Mouse (Mus musculus) stomach, embryonic 14.5 days (tissue): Measurements from ENCODE around the gene Shd. TPM values are rescaled to one million over a fixed set of nuclear protein-coding genes. Genes with fewer than 3 reads are reported as not detected.

Experiments used
- ATAC-seq: fragments of 200-750 bp; cut with Nextera tagmentation; 2 replicates; pipeline ENCODE4 v1.8.0; 2017; ENCODE audit warnings: low read depth, moderate TSS enrichment; ENCODE audit not compliant: insufficient number of reproducible peaks, insufficient read depth, low FRiP score
- H3K27ac ChIP-seq: fragments of 300-500 bp; sonication (generic); 2 replicates; pipeline ENCODE4 v1.5.1; 2014; ENCODE audit warnings: mild to moderate bottlenecking, low read length, moderate library complexity, mixed read lengths
- H3K27me3 ChIP-seq: fragments of 300-500 bp; sonication (generic); 2 replicates; pipeline ENCODE4 v1.6.1; 2014; ENCODE audit warnings: low read length, control low read depth, mixed read lengths; ENCODE audit not compliant: control insufficient read depth, insufficient read depth
- H3K36me3 ChIP-seq: fragments of 300-500 bp; sonication (generic); 2 replicates; pipeline ENCODE4 v1.6.1; 2014; ENCODE audit warnings: mild to moderate bottlenecking, control low read depth, low read length, moderate library complexity, mixed read lengths; ENCODE audit not compliant: control insufficient read depth, insufficient read depth
- H3K4me1 ChIP-seq: fragments of 300-500 bp; sonication (generic); 2 replicates; pipeline ENCODE4 v1.6.1; 2014; ENCODE audit warnings: low read length, control low read depth, mixed read lengths; ENCODE audit not compliant: control insufficient read depth, insufficient read depth
- H3K4me2 ChIP-seq: fragments of 300-500 bp; sonication (generic); replicated peaks from 2 replicates; pipeline ENCODE4 v1.6.1; 2014; ENCODE audit warnings: low read depth, low read length, control low read depth
- H3K4me3 ChIP-seq: fragments of 300-500 bp; sonication (generic); 2 replicates; pipeline ENCODE4 v1.5.1; 2014; ENCODE audit warnings: low read depth, low read length, control low read depth
- H3K9ac ChIP-seq: fragments of 300-500 bp; sonication (generic); replicated peaks from 2 replicates; pipeline ENCODE4 v1.6.1; 2014; ENCODE audit warnings: low read depth, mild to moderate bottlenecking, control low read depth, low read length, moderate library complexity, mixed read lengths
- H3K9me3 ChIP-seq: fragments of 300-500 bp; sonication (generic); 2 replicates; pipeline ENCODE4 v1.6.1; 2016; ENCODE audit warnings: low read depth, low read length, control low read depth; ENCODE audit not compliant: control insufficient read depth
- WGBS: fragments of 180-500 bp; shearing (Covaris S2); extraction: QIAGEN DNeasy Blood & Tissue Kit; methylation state at CpG from one replicate; pipeline ENCODE4 v1.1.7; 2014; 5-methylcytosine and 5-hydroxymethylcytosine counted together
- polyA plus RNA-seq: library from polyadenylated mRNA; unstranded; fragments of >200 nt; fragmentation: Nextera tagmentation; extraction: Ambion mirVana; gene quantifications from 2 replicates; pipeline ENCODE4 v1.2.1, GENCODE M21; 2014

Gene Shd
- polyA plus RNA-seq, 1 experiment from 2014 or later = 16.6 TPM

DNA sequence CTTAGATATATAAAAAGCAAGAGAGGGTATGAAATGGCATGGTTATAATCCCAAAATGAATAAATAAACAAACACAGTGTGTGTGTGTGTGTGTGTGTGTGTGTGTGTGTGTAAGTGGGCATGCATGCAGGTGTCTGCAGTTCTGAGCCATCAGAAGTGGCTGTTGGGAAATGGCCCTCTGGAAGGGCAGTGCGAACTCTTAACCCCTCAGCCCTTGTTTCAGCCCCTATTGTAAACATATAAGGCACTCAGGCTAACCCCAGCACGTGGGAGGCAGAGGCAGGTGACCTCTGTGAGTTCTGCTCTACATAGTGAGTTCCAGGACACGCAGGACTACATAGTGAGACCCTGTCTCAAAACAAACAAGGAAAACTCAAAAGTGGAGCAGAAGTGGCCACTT lies 7.0 kb downstream of the Shd start:
- Histone ChIP-seq H3K9ac (no peak overlapping the region), H3K4me2 (no peak overlapping the region), H3K4me3 (no peak overlapping the region), H3K27ac (no peak overlapping the region), H3K9me3 (no peaks in the 10 kb centered on the region), H3K4me1 (no peaks in the 10 kb centered on the region), H3K36me3 (no peaks in the 10 kb centered on the region), H3K27me3 (no peaks in the 10 kb centered on the region)
- no peak for ATAC-seq
- WGBS = 26% methylated on average over 3 of the region's 3 CpGs

DNA sequence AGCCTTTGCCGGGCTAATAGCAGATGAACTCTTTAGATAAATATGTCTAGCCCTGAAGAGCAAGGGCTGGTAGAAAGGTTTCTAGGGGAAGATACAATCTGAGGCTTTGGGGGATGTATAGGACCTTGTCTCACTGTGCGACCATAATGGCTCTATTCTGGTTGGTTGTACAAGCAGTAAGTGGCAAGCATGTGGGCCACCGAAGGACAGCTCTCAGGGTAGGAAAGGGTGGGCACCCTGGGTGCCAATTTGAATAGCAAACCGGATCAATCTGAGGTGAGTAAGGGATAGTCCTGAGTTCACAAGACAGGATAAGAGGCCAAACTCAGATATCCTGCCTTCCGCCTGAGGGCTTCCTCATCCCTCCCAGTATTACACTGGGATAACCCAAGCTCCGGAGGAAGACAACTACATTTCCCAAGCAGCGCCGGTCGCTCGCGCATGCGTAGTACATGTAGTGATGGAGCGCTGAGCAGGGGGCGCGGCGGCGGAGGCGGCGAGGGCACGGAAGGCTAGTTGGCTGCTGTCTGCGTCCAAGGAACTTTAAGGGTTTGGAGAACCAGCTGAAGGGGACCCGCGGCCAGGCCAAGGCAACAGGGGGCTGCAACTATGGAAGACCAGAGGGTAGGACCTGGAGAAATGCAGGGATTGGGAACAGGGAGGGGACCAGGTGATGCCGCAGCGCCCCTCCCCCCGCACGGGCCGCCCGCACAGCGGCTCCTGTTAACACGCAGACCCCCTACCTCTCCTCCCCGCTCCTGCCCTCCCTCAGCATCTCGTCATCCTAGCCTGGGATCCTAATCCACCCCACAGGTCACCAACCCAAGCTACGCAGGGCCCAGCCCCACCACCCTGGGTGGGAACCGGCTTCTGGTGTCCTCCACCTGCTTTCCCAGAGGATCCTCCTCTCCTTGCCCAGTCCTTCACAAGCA lies 16.0 kb downstream of the Shd start, which contains the start of gene Fsd1:
TSS of gene Fsd1 (plus strand) at position 480 of the 932 bp plus-strand sequence.
- H3K27me3 ChIP-seq = no peaks in the 10 kb centered on the region
- ATAC-seq = peak; percentile 53; the same call in 1 of the 2 replicates

DNA sequence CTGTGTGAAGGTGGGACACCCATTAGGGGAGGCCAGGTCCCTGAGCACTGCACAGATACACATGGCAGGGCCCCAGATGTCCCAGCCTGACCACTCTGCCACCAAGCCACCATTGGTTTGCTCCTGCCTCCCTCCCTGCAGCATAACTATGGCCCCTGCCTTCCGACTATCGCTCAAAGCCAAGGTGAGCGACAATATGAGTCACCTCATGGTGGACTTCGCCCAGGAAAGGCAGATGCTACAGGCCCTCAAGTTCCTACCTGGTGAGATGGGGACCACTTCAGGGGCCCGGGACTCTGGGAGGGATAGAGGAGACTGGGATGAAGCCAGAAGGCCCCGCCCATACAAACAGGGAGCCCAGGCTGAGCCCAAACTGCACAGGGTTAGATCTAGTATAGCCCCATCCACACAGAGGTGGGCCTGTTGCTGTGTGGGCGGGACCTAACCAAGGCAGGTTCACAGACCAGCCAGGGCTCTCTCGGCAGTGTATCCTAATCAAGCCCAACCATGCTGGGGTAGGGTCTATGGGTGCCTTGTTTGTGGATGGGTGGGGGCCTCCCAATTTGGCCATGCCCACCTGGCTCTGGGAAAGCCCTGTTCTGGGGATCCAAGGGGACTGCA lies 20.1 kb downstream of the Shd start:
- WGBS = 81% methylated on average over 8 of the region's 8 CpGs
- no peak overlapping the region for H3K9ac ChIP-seq
- no peak overlapping the region for H3K27ac ChIP-seq
- H3K27me3 ChIP-seq = no peaks in the 10 kb centered on the region
- H3K36me3 ChIP-seq = no peaks in the 10 kb centered on the region
- H3K4me2 ChIP-seq = no peak overlapping the region
- no peak overlapping the region for H3K4me3 ChIP-seq
- H3K4me1 ChIP-seq = no peaks in the 10 kb centered on the region; the same call in 1 of the 2 replicates
- 0 out of 2 replicates have a peak, but pooled peaks have one; percentile 20 for ATAC-seq
- H3K9me3 ChIP-seq = no peaks in the 10 kb centered on the region

More for the DNA sequence above, 16.0 kb downstream of the Shd start, which contains the start of gene Fsd1:
- Histone ChIP-seq H3K36me3 (no peaks in the 10 kb centered on the region), H3K9me3 (no peaks in the 10 kb centered on the region), H3K4me2 (peak within 1 kb of the TSS; percentile 64), H3K4me3 (peak within 1 kb of the TSS; percentile 43), H3K9ac (peak within 1 kb of the TSS; percentile 45; the same call in 1 of the 2 replicates), H3K4me1 (no peaks in the 10 kb centered on the region; the same call in 1 of the 2 replicates), H3K27ac (no peak within 1 kb of the TSS)
- WGBS = 9% methylated on average over 29 of the region's 35 CpGs

DNA sequence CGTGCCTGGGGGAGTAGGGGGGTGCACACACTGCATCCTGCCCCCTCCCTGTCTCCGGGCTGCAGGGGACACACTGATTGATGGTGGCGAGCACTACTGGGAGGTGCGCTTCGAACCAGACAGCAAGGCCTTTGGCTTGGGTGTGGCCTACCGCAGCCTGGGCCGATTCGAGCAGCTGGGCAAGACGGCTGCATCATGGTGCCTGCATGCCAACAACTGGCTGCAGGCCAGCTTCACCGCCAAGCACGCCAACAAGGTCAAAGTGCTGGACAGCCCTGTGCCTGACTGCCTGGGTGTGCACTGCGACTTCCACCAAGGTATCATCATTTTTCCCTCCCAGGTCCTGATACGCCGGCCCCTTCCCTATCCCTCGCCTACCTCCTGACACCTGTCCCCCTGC lies 25.7 kb downstream of the Shd start:
- WGBS = 83% methylated on average over 15 of the region's 15 CpGs
- H3K4me1 ChIP-seq = no peaks in the 10 kb centered on the region

GRCm38 (mm10) chr17:55999794-56000499 lies 29.7 kb downstream of the Shd start:
- no peaks in the 10 kb centered on the region for H3K27me3 ChIP-seq
- no peaks in the 10 kb centered on the region for H3K4me1 ChIP-seq
- 0 out of 2 replicates have a peak, but pooled peaks cover 4% of the 10 kb centered on the region for H3K36me3 ChIP-seq
- H3K4me2 ChIP-seq = peak overlapping the region; percentile 10; the same call in 1 of the 2 replicates
- H3K4me3 ChIP-seq = no peak overlapping the region; the same call in 1 of the 2 replicates
- H3K27ac ChIP-seq = no peak overlapping the region
- H3K9ac ChIP-seq = no peak overlapping the region
- WGBS = 10% methylated on average over 30 of the region's 30 CpGs
- ATAC-seq = no peak
- H3K9me3 ChIP-seq = no peaks in the 10 kb centered on the region

More for the DNA sequence above, 25.7 kb downstream of the Shd start:
- Histone ChIP-seq H3K4me3 (no peak overlapping the region), H3K27ac (no peak overlapping the region), H3K9ac (no peak overlapping the region), H3K27me3 (no peaks in the 10 kb centered on the region), H3K4me2 (no peak overlapping the region), H3K36me3 (0 out of 2 replicates have a peak, but pooled peaks cover 4% of the 10 kb centered on the region), H3K9me3 (no peaks in the 10 kb centered on the region)
- ATAC-seq = no peak

DNA sequence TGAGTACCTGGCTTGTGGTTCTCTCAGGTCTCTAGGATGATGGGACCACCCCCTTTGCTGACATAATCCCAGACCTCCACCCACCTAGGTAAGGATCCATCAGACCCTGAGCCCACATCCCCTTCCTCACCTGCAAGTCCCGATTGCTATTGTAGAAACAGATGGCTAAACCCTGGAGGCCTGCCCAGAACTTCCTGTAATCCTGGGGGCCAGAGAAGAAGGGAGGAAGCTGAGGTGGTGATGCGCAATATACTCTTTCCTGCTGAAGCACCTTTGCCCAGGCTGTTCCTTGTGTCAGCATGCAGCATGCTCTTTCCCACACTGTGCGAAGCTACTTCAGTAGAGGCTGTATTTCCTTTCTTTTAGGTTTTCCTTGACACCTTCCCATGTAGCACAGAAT lies 32.7 kb downstream of the Shd start:
- no peak for ATAC-seq
- WGBS = 81% methylated on average over 3 of the region's 3 CpGs
- Histone ChIP-seq H3K9me3 (no peaks in the 10 kb centered on the region), H3K4me2 (no peak overlapping the region), H3K27me3 (no peaks in the 10 kb centered on the region), H3K27ac (no peak overlapping the region), H3K36me3 (no peaks in the 10 kb centered on the region), H3K4me3 (no peak overlapping the region), H3K9ac (no peak overlapping the region), H3K4me1 (no peaks in the 10 kb centered on the region)

- Histone ChIP-seq H3K36me3 (no peaks in the 10 kb centered on the region), H3K9me3 (no peaks in the 10 kb centered on the region), H3K27ac (no peak within 1 kb of the TSS), H3K27me3 (no peaks in the 10 kb centered on the region), H3K4me2 (peak within 1 kb of the TSS; percentile 31), H3K9ac (no peak within 1 kb of the TSS), H3K4me3 (peak within 1 kb of the TSS; percentile 10; the same call in 1 of the 2 replicates), H3K4me1 (peaks cover 9% of the 10 kb centered on the region)
- WGBS = 27% methylated on average over 13 of the region's 13 CpGs
- ATAC-seq = no peak
These were observed 35.3 kb downstream of the Shd start, which contains the start of the genes Stap2 and Mpnd for GRCm38 (mm10) chr17:56005415-56006061. Gene Stap2, minus strand, starts transcription at chr17:56005584. Gene Mpnd, plus strand, starts transcription at chr17:56005711.
